Mouse (Mus musculus) erythroblast, embryonic 14.5 days (primary cell): ENCODE results near the gene Btbd35f29.
"Not testable (repeated sequence)": the region's sequence is repeated elsewhere in the genome, so short reads cannot be mapped to it uniquely, and the experiment has no call there.

Experiments used
- GATA1 ChIP-seq: IDR thresholded peaks from 2 replicates; pipeline ENCODE4 v1.6.1; 2012; ENCODE audit warnings: low read length, inconsistent platforms, mixed read lengths
- TAL1 ChIP-seq: IDR thresholded peaks from 3 replicates; pipeline ENCODE4 v1.6.1; 2012; ENCODE audit warnings: low read length, inconsistent platforms, mixed read lengths

DNA sequence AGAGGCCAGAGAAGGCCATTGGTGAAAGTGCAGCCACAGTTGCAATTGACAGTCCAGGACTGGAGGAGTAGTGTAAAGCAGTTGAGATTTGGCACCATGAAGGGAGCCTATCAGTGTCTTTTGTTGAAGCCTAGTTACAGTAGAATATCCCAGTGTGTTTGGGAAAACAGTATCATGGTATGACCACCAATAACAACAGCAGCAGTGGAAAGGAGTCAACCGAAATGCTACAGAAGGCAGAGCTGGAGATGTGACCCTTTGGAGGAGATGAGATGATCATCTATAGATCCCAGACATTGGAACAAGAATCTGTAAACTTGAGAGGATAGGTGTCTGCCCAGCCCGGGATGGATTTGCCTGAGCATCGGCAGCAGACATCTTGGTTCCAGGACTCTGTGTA, 47.7 kb downstream of the Btbd35f29 start:
- not testable (repeated sequence) for TF ChIP-seq GATA1, TAL1
